Mouse (Mus musculus): ENCODE results near the gene Pdk4. TPM values are rescaled to one million over a fixed set of nuclear protein-coding genes. Genes with fewer than 3 reads are reported as not detected.
A peak's percentile ranks its signal among the peaks of the same experiment; 100 is the strongest.

Gene Pdk4
- 2.2 and 7.5 TPM in 2 replicates for polyA plus RNA-seq (2015; fragmentation: Nextera tagmentation; extraction: Ambion mirVana)

DNA sequence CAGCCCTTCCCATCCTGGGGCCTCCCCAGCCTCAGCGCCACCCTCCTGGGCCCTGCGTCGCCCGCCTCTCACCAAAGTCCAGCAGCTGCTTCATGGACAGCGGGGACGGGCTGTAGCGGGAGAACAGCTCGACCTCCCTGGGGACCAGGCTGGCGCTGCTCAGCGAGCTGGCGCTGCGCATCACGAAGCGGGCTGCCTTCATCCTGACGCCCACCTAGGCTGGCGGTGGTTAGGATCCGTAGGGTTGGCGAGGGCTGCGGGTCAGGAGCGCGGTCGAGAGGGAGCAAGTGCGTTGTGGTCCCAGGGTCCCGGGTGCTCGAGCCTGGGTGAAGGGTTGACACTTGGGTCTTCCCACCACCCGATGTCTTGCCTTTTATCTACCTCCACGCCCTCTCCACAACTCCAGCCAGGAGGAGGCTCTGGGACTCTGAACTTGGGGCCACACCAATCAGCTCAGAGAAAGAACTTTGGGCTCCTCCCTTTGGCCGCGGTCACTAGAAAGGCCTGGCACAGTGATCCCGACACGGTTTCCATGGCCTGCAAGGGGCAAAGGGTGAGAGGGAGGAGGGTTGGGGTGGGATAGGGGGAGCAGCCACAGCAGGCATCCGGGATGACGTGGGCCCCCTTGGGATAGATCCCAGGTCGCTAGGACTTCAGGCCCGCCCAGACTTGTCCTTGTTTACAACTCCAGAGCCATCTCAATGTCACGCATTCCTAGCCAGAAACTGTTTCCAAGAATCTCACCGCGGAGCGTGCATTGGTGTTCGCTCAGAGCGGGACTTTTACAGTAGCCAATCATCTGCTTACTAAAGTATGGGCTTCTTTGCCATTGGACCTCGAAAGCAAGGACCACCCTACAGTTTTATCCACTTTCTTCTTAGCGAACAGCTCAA lies at the start of gene Pdk4:
Gene Pdk4 (minus strand): TSS at position 349 of the 893 bp plus-strand sequence.
- Histone ChIP-seq H3K4me3 (peak within 1 kb of the TSS; percentile 55), H3K4me2 (peak within 1 kb of the TSS; percentile 98), H3K4me1 (peaks cover 11% of the 10 kb centered on the region), H3K36me3 (no peaks in the 10 kb centered on the region), H3K27ac (peak within 1 kb of the TSS; percentile 61), H3K9me3 (no peaks in the 10 kb centered on the region), H3K27me3 (no peaks in the 10 kb centered on the region), H3K9ac (peak within 1 kb of the TSS; percentile 39)
- ATAC-seq (ENCODE audit: insufficient number of reproducible peaks, low FRiP score, low TSS enrichment, low read depth): peak; percentile 89
- under 1% methylated on average over 43 of the region's 43 CpGs for WGBS

DNA sequence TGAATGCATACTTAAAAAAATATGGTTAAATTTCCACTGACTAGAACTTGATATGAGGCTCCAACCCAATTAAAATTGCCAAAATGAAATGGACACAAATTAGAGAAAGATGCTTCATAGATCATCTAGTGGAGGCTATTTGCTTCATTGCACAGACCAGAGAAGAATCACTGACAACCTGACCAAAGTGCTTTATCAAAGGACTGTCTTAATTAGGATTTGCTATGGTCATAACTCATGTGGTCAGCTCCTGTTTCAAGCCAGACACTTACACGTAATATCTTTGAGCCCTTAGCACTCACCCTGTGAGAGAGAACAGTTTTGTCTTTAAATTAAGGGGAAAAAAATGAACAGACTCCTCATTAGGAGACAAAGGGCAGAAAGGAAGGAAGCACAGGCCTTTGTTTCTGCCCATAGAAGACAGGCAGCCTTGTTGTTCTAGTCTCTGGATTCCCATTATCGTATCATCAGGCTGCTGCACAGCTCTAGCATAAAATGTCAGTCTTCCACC lies 41.8 kb upstream of the Pdk4 start:
- Histone ChIP-seq H3K9me3 (no peaks in the 10 kb centered on the region), H3K4me3 (no peak overlapping the region), H3K36me3 (no peaks in the 10 kb centered on the region), H3K9ac (no peak overlapping the region), H3K27me3 (no peaks in the 10 kb centered on the region), H3K4me1 (no peaks in the 10 kb centered on the region), H3K27ac (no peak overlapping the region), H3K4me2 (no peak overlapping the region)
- 67% methylated on average over 2 of the region's 2 CpGs for WGBS
- ATAC-seq (ENCODE audit: insufficient number of reproducible peaks, low FRiP score, low TSS enrichment, low read depth): no peak

- Histone ChIP-seq H3K4me2 (no peak overlapping the region), H3K27ac (no peak overlapping the region), H3K9ac (no peak overlapping the region), H3K9me3 (no peaks in the 10 kb centered on the region), H3K27me3 (no peaks in the 10 kb centered on the region), H3K4me3 (no peak overlapping the region), H3K36me3 (no peaks in the 10 kb centered on the region), H3K4me1 (no peaks in the 10 kb centered on the region)
- no peak for ATAC-seq (ENCODE audit: insufficient number of reproducible peaks, low FRiP score, low TSS enrichment, low read depth)
Measured at GRCm38 (mm10) chr6:5535754-5536153, 39.6 kb upstream of the Pdk4 start.

DNA sequence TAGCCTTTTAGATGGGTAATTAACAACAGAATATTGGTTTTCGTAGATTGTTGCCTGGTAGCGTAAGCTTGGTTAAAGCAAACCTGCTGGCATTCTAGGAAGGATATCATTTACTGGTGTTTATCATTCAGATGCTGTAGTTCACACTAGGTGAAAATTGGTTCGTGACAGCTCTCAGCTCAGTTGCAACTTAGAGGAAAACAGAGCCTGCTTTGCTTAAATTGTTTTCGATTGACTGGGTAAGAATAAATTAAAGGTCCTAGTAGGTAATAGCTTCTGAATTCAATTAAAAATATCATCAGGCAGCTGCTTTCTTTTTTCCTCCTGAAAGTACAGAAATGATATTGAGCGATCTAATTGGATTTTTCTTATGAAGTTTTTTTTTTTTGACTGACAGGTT lies 21.0 kb upstream of the Pdk4 start:
- no peaks in the 10 kb centered on the region for H3K36me3 ChIP-seq
- H3K4me3 ChIP-seq: no peak overlapping the region
- H3K4me2 ChIP-seq: no peak overlapping the region
- no peak for ATAC-seq (ENCODE audit: insufficient number of reproducible peaks, low FRiP score, low TSS enrichment, low read depth)
- no peaks in the 10 kb centered on the region for H3K27me3 ChIP-seq
- no peak overlapping the region for H3K9ac ChIP-seq
- H3K4me1 ChIP-seq: no peaks in the 10 kb centered on the region
- H3K9me3 ChIP-seq: no peaks in the 10 kb centered on the region
- no peak overlapping the region for H3K27ac ChIP-seq
- 69% methylated on average over 5 of the region's 5 CpGs for WGBS

DNA sequence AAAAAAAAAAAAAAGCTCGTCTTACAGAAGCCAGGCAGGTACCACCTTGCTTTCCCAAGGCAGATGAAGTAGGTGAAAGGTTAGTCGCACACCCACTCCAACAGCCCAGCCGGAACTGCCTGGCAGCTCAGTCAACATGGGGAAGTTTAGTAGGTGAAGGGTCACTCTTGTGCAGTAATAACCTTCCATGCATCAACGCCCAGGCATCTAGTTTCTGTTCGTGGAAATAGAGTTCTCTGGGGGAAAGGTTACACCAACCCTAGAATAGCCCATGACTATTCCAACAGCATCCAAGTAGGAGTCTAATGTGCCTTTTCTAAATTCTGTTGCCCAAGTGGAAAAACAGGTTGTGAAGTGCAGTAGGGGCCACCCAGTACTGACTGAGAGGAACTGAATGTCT lies 13.6 kb upstream of the Pdk4 start:
- Histone ChIP-seq H3K9me3 (no peaks in the 10 kb centered on the region), H3K4me3 (no peak overlapping the region), H3K9ac (no peak overlapping the region), H3K27ac (no peak overlapping the region), H3K36me3 (no peaks in the 10 kb centered on the region), H3K27me3 (no peaks in the 10 kb centered on the region), H3K4me1 (0 out of 2 replicates have a peak, but pooled peaks cover 2% of the 10 kb centered on the region), H3K4me2 (no peak overlapping the region)
- no peak for ATAC-seq (ENCODE audit: insufficient number of reproducible peaks, low FRiP score, low TSS enrichment, low read depth)
- 26% methylated on average over 5 of the region's 5 CpGs for WGBS

DNA sequence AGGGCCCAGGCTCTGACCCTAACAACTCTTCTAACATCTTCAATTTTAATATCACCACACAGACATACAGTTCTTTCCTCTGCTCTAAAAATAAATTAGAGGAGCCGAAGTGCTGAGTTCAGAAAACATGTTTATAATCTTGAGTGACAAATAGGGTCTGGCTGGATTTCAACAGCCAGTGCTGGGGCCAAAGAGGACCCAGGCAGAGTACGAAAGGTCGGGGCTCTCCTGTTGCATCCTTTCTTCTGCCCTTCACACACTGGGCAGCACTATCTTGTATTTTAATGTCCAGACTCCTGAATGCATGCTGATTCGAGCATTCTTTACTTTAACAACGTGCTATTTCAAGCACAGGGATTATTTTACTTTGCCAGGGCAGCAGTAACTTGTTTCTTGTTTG lies 13.2 kb upstream of the Pdk4 start:
- H3K36me3 ChIP-seq: no peaks in the 10 kb centered on the region
- no peak overlapping the region for H3K27ac ChIP-seq
- H3K27me3 ChIP-seq: no peaks in the 10 kb centered on the region
- ATAC-seq (ENCODE audit: insufficient number of reproducible peaks, low FRiP score, low TSS enrichment, low read depth): no peak
- H3K4me2 ChIP-seq: no peak overlapping the region
- H3K9ac ChIP-seq: no peak overlapping the region
- H3K4me1 ChIP-seq: 0 out of 2 replicates have a peak, but pooled peaks cover 2% of the 10 kb centered on the region
- no peak overlapping the region for H3K4me3 ChIP-seq
- 40% methylated on average over 5 of the region's 5 CpGs for WGBS
- no peaks in the 10 kb centered on the region for H3K9me3 ChIP-seq

GRCm38 (mm10) chr6:5507821-5508220 lies 11.7 kb upstream of the Pdk4 start:
- no peak overlapping the region for H3K4me3 ChIP-seq
- no peaks in the 10 kb centered on the region for H3K36me3 ChIP-seq
- H3K4me2 ChIP-seq: no peak overlapping the region
- ATAC-seq (ENCODE audit: insufficient number of reproducible peaks, low FRiP score, low TSS enrichment, low read depth): no peak
- H3K9me3 ChIP-seq: no peaks in the 10 kb centered on the region
- no peak overlapping the region for H3K27ac ChIP-seq
- no peaks in the 10 kb centered on the region for H3K27me3 ChIP-seq
- no peak overlapping the region for H3K9ac ChIP-seq
- H3K4me1 ChIP-seq: 0 out of 2 replicates have a peak, but pooled peaks cover 2% of the 10 kb centered on the region
- WGBS: 85% methylated on average over 5 of the region's 5 CpGs

GRCm38 (mm10) chr6:5506271-5506670 lies 10.2 kb upstream of the Pdk4 start:
- no peaks in the 10 kb centered on the region for H3K9me3 ChIP-seq
- no peaks in the 10 kb centered on the region for H3K36me3 ChIP-seq
- no peak for ATAC-seq (ENCODE audit: insufficient number of reproducible peaks, low FRiP score, low TSS enrichment, low read depth)
- no peak overlapping the region for H3K27ac ChIP-seq
- H3K4me2 ChIP-seq: no peak overlapping the region
- H3K4me3 ChIP-seq: no peak overlapping the region
- 0 out of 2 replicates have a peak, but pooled peaks cover 2% of the 10 kb centered on the region for H3K4me1 ChIP-seq
- H3K9ac ChIP-seq: no peak overlapping the region
- H3K27me3 ChIP-seq: no peaks in the 10 kb centered on the region
- WGBS: 60% methylated on average over 3 of the region's 3 CpGs

GRCm38 (mm10) chr6:5502810-5503209 lies 6.7 kb upstream of the Pdk4 start:
- no peak overlapping the region for H3K9ac ChIP-seq
- H3K4me1 ChIP-seq: no peaks in the 10 kb centered on the region
- no peak overlapping the region for H3K27ac ChIP-seq
- no peak overlapping the region for H3K4me2 ChIP-seq
- H3K4me3 ChIP-seq: no peak overlapping the region
- no peaks in the 10 kb centered on the region for H3K27me3 ChIP-seq
- no peak for ATAC-seq (ENCODE audit: insufficient number of reproducible peaks, low FRiP score, low TSS enrichment, low read depth)
- no peaks in the 10 kb centered on the region for H3K9me3 ChIP-seq
- WGBS: 67% methylated on average over 1 of the region's 1 CpGs
- H3K36me3 ChIP-seq: no peaks in the 10 kb centered on the region

GRCm38 (mm10) chr6:5501551-5501950 lies 5.4 kb upstream of the Pdk4 start:
- H3K4me2 ChIP-seq: no peak overlapping the region
- H3K27me3 ChIP-seq: no peaks in the 10 kb centered on the region
- H3K4me1 ChIP-seq: peaks cover 4% of the 10 kb centered on the region; the same call in 1 of the 2 replicates
- no peaks in the 10 kb centered on the region for H3K9me3 ChIP-seq
- no peak overlapping the region for H3K4me3 ChIP-seq
- no peak overlapping the region for H3K9ac ChIP-seq
- no peak for ATAC-seq (ENCODE audit: insufficient number of reproducible peaks, low FRiP score, low TSS enrichment, low read depth)
- 80% methylated on average over 10 of the region's 10 CpGs for WGBS
- no peak overlapping the region for H3K27ac ChIP-seq
- no peaks in the 10 kb centered on the region for H3K36me3 ChIP-seq

DNA sequence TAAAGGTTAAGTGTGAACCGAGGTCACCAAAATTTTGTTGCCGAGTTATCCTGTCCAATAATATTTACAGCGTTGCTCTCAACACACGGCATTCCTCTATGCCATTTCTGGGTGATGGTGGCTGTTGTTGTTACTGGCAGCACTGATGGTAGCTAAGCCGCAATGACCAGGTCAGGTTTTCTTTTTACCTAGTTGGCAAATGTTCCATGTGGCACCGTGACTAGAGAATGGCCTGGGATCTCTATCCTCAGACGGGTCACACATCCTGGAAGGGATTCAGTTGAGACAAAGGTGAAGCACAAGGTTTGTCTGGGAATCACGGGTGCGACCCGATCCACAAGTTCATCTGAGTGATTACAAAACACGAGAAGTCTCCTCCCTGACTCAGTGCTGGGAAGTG lies 2.6 kb upstream of the Pdk4 start:
- no peaks in the 10 kb centered on the region for H3K36me3 ChIP-seq
- no peaks in the 10 kb centered on the region for H3K9me3 ChIP-seq
- H3K4me3 ChIP-seq: no peak overlapping the region
- no peaks in the 10 kb centered on the region for H3K27me3 ChIP-seq
- no peak for ATAC-seq (ENCODE audit: insufficient number of reproducible peaks, low FRiP score, low TSS enrichment, low read depth)
- H3K4me1 ChIP-seq: peaks cover 11% of the 10 kb centered on the region
- no peak overlapping the region for H3K27ac ChIP-seq
- H3K4me2 ChIP-seq: no peak overlapping the region
- H3K9ac ChIP-seq: no peak overlapping the region
- WGBS: 82% methylated on average over 11 of the region's 11 CpGs

DNA sequence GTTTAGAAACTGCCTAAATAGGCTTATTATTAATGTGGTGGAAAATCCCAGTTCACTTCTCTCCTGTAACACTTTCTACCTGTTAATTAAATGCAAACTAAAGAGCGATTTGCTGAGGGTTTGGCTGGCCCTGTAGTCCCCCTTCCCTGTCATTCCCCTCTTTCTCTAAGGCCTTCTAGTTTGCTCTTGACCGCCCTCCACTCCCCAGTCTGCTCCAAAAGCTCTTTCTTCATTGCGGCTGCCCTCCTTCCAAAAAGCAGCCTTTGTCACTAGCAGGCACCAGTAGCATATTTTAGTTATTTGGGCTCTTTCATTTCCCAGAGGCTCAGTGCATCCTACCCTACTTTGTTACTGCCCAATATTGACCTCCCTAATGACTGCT lies 736 bp upstream of the Pdk4 start:
- peaks cover 11% of the 10 kb centered on the region for H3K4me1 ChIP-seq
- H3K4me2 ChIP-seq: peak overlapping the region; percentile 98
- no peak overlapping the region for H3K9ac ChIP-seq
- peak overlapping the region; percentile 55 for H3K4me3 ChIP-seq
- no peaks in the 10 kb centered on the region for H3K36me3 ChIP-seq
- 36% methylated on average over 3 of the region's 3 CpGs for WGBS
- H3K27ac ChIP-seq: peak overlapping the region; percentile 55
- H3K27me3 ChIP-seq: no peaks in the 10 kb centered on the region
- ATAC-seq (ENCODE audit: insufficient number of reproducible peaks, low FRiP score, low TSS enrichment, low read depth): no peak
- no peaks in the 10 kb centered on the region for H3K9me3 ChIP-seq

All from limb, embryonic 15.5 days (tissue).